Mouse (Mus musculus) hindbrain, embryonic 11.5 days (tissue): ENCODE data around the gene Cpsf4l. TPM values are rescaled to one million over a fixed set of nuclear protein-coding genes. Genes with fewer than 3 reads are reported as not detected.

ENCODE experiments used
- ATAC-seq: fragments of 200-750 bp; cut with Nextera tagmentation; 2 replicates; pipeline ENCODE4 v1.8.0; 2017; ENCODE audit warnings: mild to moderate bottlenecking, moderate TSS enrichment, moderate library complexity; ENCODE audit not compliant: low FRiP score
- DNase-seq: peaks from one replicate; pipeline ENCODE4 v3.0.0-alpha.2; 2015; ENCODE audit warnings: low spot score
- H3K27ac ChIP-seq: fragments of 300-500 bp; sonication (generic); 2 replicates; pipeline ENCODE4 v1.5.1; 2014; ENCODE audit warnings: mild to moderate bottlenecking, low read depth, low read length
- H3K27me3 ChIP-seq: fragments of 300-500 bp; sonication (generic); 2 replicates; pipeline ENCODE4 v1.6.1; 2014; ENCODE audit warnings: mild to moderate bottlenecking, low read length, moderate library complexity, mixed read lengths; ENCODE audit not compliant: control insufficient read depth, insufficient read depth
- H3K36me3 ChIP-seq: fragments of 300-500 bp; sonication (generic); 2 replicates; pipeline ENCODE4 v1.6.1; 2014; ENCODE audit warnings: mild to moderate bottlenecking, low read length, moderate library complexity, mixed read lengths; ENCODE audit not compliant: control insufficient read depth, insufficient read depth
- H3K4me1 ChIP-seq: fragments of 300-500 bp; sonication (generic); replicated peaks from 2 replicates; pipeline ENCODE4 v1.6.1; 2014; ENCODE audit warnings: low read length, mixed read lengths; ENCODE audit not compliant: control insufficient read depth, insufficient read depth
- H3K4me2 ChIP-seq: fragments of 300-500 bp; sonication (generic); replicated peaks from 2 replicates; pipeline ENCODE4 v1.6.1; 2014; ENCODE audit warnings: mild to moderate bottlenecking, low read depth, low read length
- H3K4me3 ChIP-seq: fragments of 300-500 bp; sonication (generic); 2 replicates; pipeline ENCODE4 v1.5.1; 2014; ENCODE audit warnings: low read depth, low read length
- H3K9ac ChIP-seq: fragments of 300-500 bp; sonication (generic); 2 replicates; pipeline ENCODE4 v1.6.1; 2014; ENCODE audit warnings: low read depth, low read length
- H3K9me3 ChIP-seq: fragments of 300-500 bp; sonication (generic); 2 replicates; pipeline ENCODE4 v1.6.1; 2016; ENCODE audit warnings: low read length; ENCODE audit not compliant: control insufficient read depth
- WGBS: fragments of 180-500 bp; shearing (Covaris S2); extraction: QIAGEN DNeasy Blood & Tissue Kit; methylation state at CpG from one replicate; pipeline ENCODE4 v1.1.7; 2014; 5-methylcytosine and 5-hydroxymethylcytosine counted together
- polyA plus RNA-seq: library from polyadenylated mRNA; unstranded; fragments of >200 nt; fragmentation: Nextera tagmentation; extraction: Ambion mirVana; gene quantifications from 2 replicates; pipeline ENCODE4 v1.2.1, GENCODE M21; 2014

The Cpsf4l gene
- polyA plus RNA-seq, 1 experiment from 2014 or later: 0.80 TPM

- 82% methylated on average over 12 of the region's 12 CpGs for whole genome bisulfite sequencing
- H3K36me3 ChIP-seq: peaks cover 8% of the 10 kb centered on the region
- no peaks in the 10 kb centered on the region for H3K27me3 ChIP-seq
- no peak overlapping the region for H3K9ac ChIP-seq
- no peaks in the 10 kb centered on the region for H3K4me1 ChIP-seq
- ATAC-seq (no peak), DNase-seq (no peak)
- H3K4me2 ChIP-seq: no peak overlapping the region
- no peak overlapping the region for H3K4me3 ChIP-seq
- H3K27ac ChIP-seq: no peak overlapping the region
- no peaks in the 10 kb centered on the region for H3K9me3 ChIP-seq
Measured at GRCm38 (mm10) chr11:113698013-113698545, 11.7 kb downstream of the Cpsf4l start.

- no peak overlapping the region for H3K4me3 ChIP-seq
- no peak overlapping the region for H3K9ac ChIP-seq
- no peaks in the 10 kb centered on the region for H3K27me3 ChIP-seq
- 82% methylated on average over 5 of the region's 5 CpGs for WGBS
- no peak for DNase-seq
- no peaks in the 10 kb centered on the region for H3K4me1 ChIP-seq
- H3K9me3 ChIP-seq: no peaks in the 10 kb centered on the region
- no peak for ATAC-seq
- H3K36me3 ChIP-seq: peaks cover 8% of the 10 kb centered on the region
- H3K27ac ChIP-seq: no peak overlapping the region
- H3K4me2 ChIP-seq: no peak overlapping the region
Measured at GRCm38 (mm10) chr11:113697571-113697970, 12.2 kb downstream of the Cpsf4l start.

GRCm38 (mm10) chr11:113691851-113692250, 18.0 kb downstream of the Cpsf4l start:
- Histone ChIP-seq H3K9ac (no peak overlapping the region), H3K27me3 (no peaks in the 10 kb centered on the region), H3K27ac (no peak overlapping the region), H3K4me3 (no peak overlapping the region), H3K4me1 (0 out of 2 replicates have a peak, but pooled peaks cover under 1% of the 10 kb centered on the region), H3K4me2 (no peak overlapping the region), H3K9me3 (no peaks in the 10 kb centered on the region), H3K36me3 (peaks cover 18% of the 10 kb centered on the region)
- 66% methylated on average over 3 of the region's 3 CpGs for WGBS
- no peak for ATAC-seq
- DNase-seq: no peak

- WGBS: 88% methylated on average over 5 of the region's 5 CpGs
- no peak overlapping the region for H3K9ac ChIP-seq
- no peak overlapping the region for H3K4me2 ChIP-seq
- H3K36me3 ChIP-seq: peaks cover 18% of the 10 kb centered on the region
- H3K4me1 ChIP-seq: 0 out of 2 replicates have a peak, but pooled peaks cover 2% of the 10 kb centered on the region
- no peaks in the 10 kb centered on the region for H3K27me3 ChIP-seq
- ATAC-seq (no peak), DNase-seq (no peak)
- H3K27ac ChIP-seq: no peak overlapping the region
- H3K4me3 ChIP-seq: no peak overlapping the region
- H3K9me3 ChIP-seq: no peaks in the 10 kb centered on the region
Measured at GRCm38 (mm10) chr11:113691318-113691717, 18.5 kb downstream of the Cpsf4l start.

GRCm38 (mm10) chr11:113690506-113690905, 19.3 kb downstream of the Cpsf4l start:
- Histone ChIP-seq H3K4me3 (no peak overlapping the region), H3K9ac (no peak overlapping the region), H3K27ac (no peak overlapping the region), H3K4me2 (no peak overlapping the region), H3K27me3 (no peaks in the 10 kb centered on the region), H3K9me3 (no peaks in the 10 kb centered on the region), H3K36me3 (peaks cover 16% of the 10 kb centered on the region), H3K4me1 (0 out of 2 replicates have a peak, but pooled peaks cover 2% of the 10 kb centered on the region)
- WGBS: 93% methylated on average over 12 of the region's 12 CpGs
- DNase-seq (no peak), ATAC-seq (no peak)

GRCm38 (mm10) chr11:113687031-113687430, 22.8 kb downstream of the Cpsf4l start:
- ATAC-seq (0 out of 2 replicates have a peak, but pooled peaks have one; percentile 12), DNase-seq (peak; percentile 67)
- H3K27ac ChIP-seq: peak overlapping the region; percentile 67
- no peaks in the 10 kb centered on the region for H3K27me3 ChIP-seq
- peaks cover 10% of the 10 kb centered on the region; the same call in 1 of the 2 replicates for H3K36me3 ChIP-seq
- no peak overlapping the region for H3K4me2 ChIP-seq
- no peaks in the 10 kb centered on the region for H3K9me3 ChIP-seq
- H3K4me1 ChIP-seq: peaks cover 2% of the 10 kb centered on the region; the same call in 1 of the 2 replicates
- 39% methylated on average over 2 of the region's 2 CpGs for WGBS
- peak overlapping the region; percentile 12; the same call in 1 of the 2 replicates for H3K9ac ChIP-seq
- H3K4me3 ChIP-seq: no peak overlapping the region

- 44% methylated on average over 25 of the region's 25 CpGs for WGBS
- peaks cover 4% of the 10 kb centered on the region; the same call in 1 of the 2 replicates for H3K4me1 ChIP-seq
- H3K27me3 ChIP-seq: no peaks in the 10 kb centered on the region
- peak overlapping the region; percentile 24 for H3K9ac ChIP-seq
- no peaks in the 10 kb centered on the region for H3K9me3 ChIP-seq
- no peak for ATAC-seq
- H3K4me3 ChIP-seq: peak overlapping the region; percentile 51
- no peak overlapping the region for H3K27ac ChIP-seq
- H3K4me2 ChIP-seq: peak overlapping the region; percentile 62
- DNase-seq: no peak
- peaks cover 8% of the 10 kb centered on the region; the same call in 1 of the 2 replicates for H3K36me3 ChIP-seq
Measured at GRCm38 (mm10) chr11:113684707-113685426, 24.9 kb downstream of the Cpsf4l start.

GRCm38 (mm10) chr11:113683957-113684706, 25.7 kb downstream of the Cpsf4l start, which contains the start of the genes Fam104a and D11Wsu47e:
Gene Fam104a, minus strand, starts transcription at chr11:113684155.
Gene D11Wsu47e, plus strand, starts transcription at chr11:113684412.
- peak within 1 kb of the TSS; percentile 90 for H3K27ac ChIP-seq
- no peaks in the 10 kb centered on the region for H3K27me3 ChIP-seq
- ATAC-seq: peak; percentile 93
- WGBS: under 1% methylated on average over 70 of the region's 73 CpGs
- peak within 1 kb of the TSS; percentile 91 for H3K9ac ChIP-seq
- peaks cover 4% of the 10 kb centered on the region; the same call in 1 of the 2 replicates for H3K4me1 ChIP-seq
- peaks cover 5% of the 10 kb centered on the region; the same call in 1 of the 2 replicates for H3K36me3 ChIP-seq
- DNase-seq: peak; percentile 95
- H3K9me3 ChIP-seq: no peaks in the 10 kb centered on the region
- peak within 1 kb of the TSS; percentile 86 for H3K4me2 ChIP-seq
- H3K4me3 ChIP-seq: peak within 1 kb of the TSS; percentile 51
